Mouse (Mus musculus): ENCODE measurements around the gene Pakap. TPM values are rescaled to one million over a fixed set of nuclear protein-coding genes. Genes with fewer than 3 reads are reported as not detected.
"Not testable (repeated sequence)": the region's sequence is repeated elsewhere in the genome, so short reads cannot be mapped to it uniquely, and the experiment has no call there.

The Pakap gene
- total RNA-seq, 2 experiments from 2014 or later, result not detected

- ATAC-seq (replicated peaks; ENCODE audit: low FRiP score, low TSS enrichment, poor library complexity, severe bottlenecking), result no peak
Observed at GRCm38 (mm10) chr4:57883520-57884421, 315.8 kb downstream of the Pakap start.

- ATAC-seq (replicated peaks; ENCODE audit: low FRiP score, low TSS enrichment, poor library complexity, severe bottlenecking), result no peak
Observed at GRCm38 (mm10) chr4:57884511-57884910, 316.5 kb downstream of the Pakap start.

- no peak for ATAC-seq (replicated peaks; ENCODE audit: low FRiP score, low TSS enrichment, poor library complexity, severe bottlenecking)
Observed at GRCm38 (mm10) chr4:57885186-57885585, 317.2 kb downstream of the Pakap start.

GRCm38 (mm10) chr4:57886066-57886887 is 318.3 kb downstream of the Pakap start:
- no peak for ATAC-seq (replicated peaks; ENCODE audit: low FRiP score, low TSS enrichment, poor library complexity, severe bottlenecking)

- ATAC-seq (replicated peaks; ENCODE audit: low FRiP score, low TSS enrichment, poor library complexity, severe bottlenecking), result no peak
Observed at GRCm38 (mm10) chr4:57886888-57887230, 318.9 kb downstream of the Pakap start.

- ATAC-seq (replicated peaks; ENCODE audit: low FRiP score, low TSS enrichment, poor library complexity, severe bottlenecking), result no peak
Observed at GRCm38 (mm10) chr4:57888246-57888645, 320.3 kb downstream of the Pakap start.

GRCm38 (mm10) chr4:57888978-57889377 is 321.0 kb downstream of the Pakap start:
- ATAC-seq (replicated peaks; ENCODE audit: low FRiP score, low TSS enrichment, poor library complexity, severe bottlenecking), result not testable (repeated sequence)

GRCm38 (mm10) chr4:57889773-57890172 is 321.8 kb downstream of the Pakap start:
- no peak for ATAC-seq (replicated peaks; ENCODE audit: low FRiP score, low TSS enrichment, poor library complexity, severe bottlenecking)

- no peak for ATAC-seq (replicated peaks; ENCODE audit: low FRiP score, low TSS enrichment, poor library complexity, severe bottlenecking)
Observed at GRCm38 (mm10) chr4:57892001-57892586, 324.1 kb downstream of the Pakap start.

GRCm38 (mm10) chr4:57895140-57895539 is 327.2 kb downstream of the Pakap start:
- ATAC-seq (replicated peaks; ENCODE audit: low FRiP score, low TSS enrichment, poor library complexity, severe bottlenecking), result no peak

- ATAC-seq (replicated peaks; ENCODE audit: low FRiP score, low TSS enrichment, poor library complexity, severe bottlenecking), result no peak
Observed at GRCm38 (mm10) chr4:57895902-57896301, 327.9 kb downstream of the Pakap start.

GRCm38 (mm10) chr4:57896631-57897030 is 328.7 kb downstream of the Pakap start:
- no peak for ATAC-seq (replicated peaks; ENCODE audit: low FRiP score, low TSS enrichment, poor library complexity, severe bottlenecking)

GRCm38 (mm10) chr4:57901210-57901609 is 333.2 kb downstream of the Pakap start:
- ATAC-seq (replicated peaks; ENCODE audit: low FRiP score, low TSS enrichment, poor library complexity, severe bottlenecking), result peak; percentile 81

GRCm38 (mm10) chr4:57902619-57903018 is 334.6 kb downstream of the Pakap start:
- ATAC-seq (replicated peaks; ENCODE audit: low FRiP score, low TSS enrichment, poor library complexity, severe bottlenecking), result no peak

- ATAC-seq (replicated peaks; ENCODE audit: low FRiP score, low TSS enrichment, poor library complexity, severe bottlenecking), result peak; percentile 85
Observed at GRCm38 (mm10) chr4:57904211-57904610, 336.2 kb downstream of the Pakap start.

GRCm38 (mm10) chr4:57904638-57905037 is 336.7 kb downstream of the Pakap start:
- no peak for ATAC-seq (replicated peaks; ENCODE audit: low FRiP score, low TSS enrichment, poor library complexity, severe bottlenecking)

- ATAC-seq (replicated peaks; ENCODE audit: low FRiP score, low TSS enrichment, poor library complexity, severe bottlenecking), result no peak
Observed at GRCm38 (mm10) chr4:57906708-57907107, 338.7 kb downstream of the Pakap start.

- no peak for ATAC-seq (replicated peaks; ENCODE audit: low FRiP score, low TSS enrichment, poor library complexity, severe bottlenecking)
Observed at GRCm38 (mm10) chr4:57908860-57909259, 340.9 kb downstream of the Pakap start.

- ATAC-seq (replicated peaks; ENCODE audit: low FRiP score, low TSS enrichment, poor library complexity, severe bottlenecking), result no peak
Observed at GRCm38 (mm10) chr4:57913021-57913420, 345.0 kb downstream of the Pakap start.

All from megakaryocyte-erythroid progenitor cell, adult 5-6 weeks (primary cell).